Mouse (Mus musculus) limb, embryonic 15.5 days (tissue): ENCODE results near the gene Omt2a. TPM values are rescaled to one million over a fixed set of nuclear protein-coding genes. Genes with fewer than 3 reads are reported as not detected.
"Not testable (repeated sequence)": the region's sequence is repeated elsewhere in the genome, so short reads cannot be mapped to it uniquely, and the experiment has no call there.

Experiments
- ATAC-seq: fragments of 200-750 bp; cut with Nextera tagmentation; 2 replicates; pipeline ENCODE4 v1.8.0; 2017; ENCODE audit warnings: low read depth, moderate TSS enrichment; ENCODE audit not compliant: insufficient number of reproducible peaks, low FRiP score, low TSS enrichment
- H3K27ac ChIP-seq: fragments of 300-500 bp; sonication (generic); 2 replicates; pipeline ENCODE4 v1.5.1; 2015; ENCODE audit warnings: moderate library complexity, mild to moderate bottlenecking, inconsistent platforms
- H3K27me3 ChIP-seq: fragments of 300-500 bp; sonication (generic); 2 replicates; pipeline ENCODE4 v1.6.1; 2015; ENCODE audit warnings: inconsistent platforms
- H3K36me3 ChIP-seq: fragments of 300-500 bp; sonication (generic); 2 replicates; pipeline ENCODE4 v1.6.1; 2015; ENCODE audit warnings: inconsistent platforms
- H3K4me1 ChIP-seq: fragments of 300-500 bp; sonication (generic); 2 replicates; pipeline ENCODE4 v1.6.1; 2015; ENCODE audit warnings: inconsistent platforms
- H3K4me2 ChIP-seq: fragments of 300-500 bp; sonication (generic); 2 replicates; pipeline ENCODE4 v1.6.1; 2015; ENCODE audit warnings: mild to moderate bottlenecking, inconsistent platforms
- H3K4me3 ChIP-seq: fragments of 300-500 bp; sonication (generic); 2 replicates; pipeline ENCODE4 v1.5.1; 2015; ENCODE audit warnings: mild to moderate bottlenecking, inconsistent platforms
- H3K9ac ChIP-seq: fragments of 300-500 bp; sonication (generic); 2 replicates; pipeline ENCODE4 v1.6.1; 2015; ENCODE audit warnings: inconsistent platforms
- H3K9me3 ChIP-seq: fragments of 300-500 bp; sonication (generic); 2 replicates; pipeline ENCODE4 v1.6.1; 2016; ENCODE audit warnings: inconsistent platforms
- WGBS: fragments of 180-500 bp; shearing (Covaris S2); methylation state at CpG from one replicate; pipeline ENCODE4 v1.1.7; 2015; 5-methylcytosine and 5-hydroxymethylcytosine counted together
- polyA plus RNA-seq: library from polyadenylated mRNA; unstranded; fragments of >200 nt; fragmentation: Nextera tagmentation; extraction: Ambion mirVana; gene quantifications from 2 replicates; pipeline ENCODE4 v1.2.1, GENCODE M21; 2015

The Omt2a gene
- polyA plus RNA-seq = not detected in 2 replicates

GRCm38 (mm10) chr9:78314696-78315095 is at the start of gene Omt2a:
Gene Omt2a, minus strand, starts transcription at chr9:78314796.
- Histone ChIP-seq H3K9ac (no peak within 1 kb of the TSS), H3K36me3 (no peaks in the 10 kb centered on the region), H3K4me2 (no peak within 1 kb of the TSS), H3K27me3 (no peaks in the 10 kb centered on the region), H3K27ac (no peak within 1 kb of the TSS), H3K4me1 (no peaks in the 10 kb centered on the region), H3K9me3 (no peaks in the 10 kb centered on the region), H3K4me3 (no peak within 1 kb of the TSS)
- ATAC-seq = no peak
- 78% methylated on average over 2 of the region's 2 CpGs for WGBS

- no peaks in the 10 kb centered on the region for H3K27me3 ChIP-seq
- no peak for ATAC-seq
- WGBS = 49% methylated on average over 6 of the region's 6 CpGs
- H3K4me1 ChIP-seq = no peaks in the 10 kb centered on the region
- no peak overlapping the region for H3K9ac ChIP-seq
- no peak overlapping the region for H3K4me3 ChIP-seq
- no peak overlapping the region for H3K27ac ChIP-seq
- no peaks in the 10 kb centered on the region for H3K36me3 ChIP-seq
- no peak overlapping the region for H3K4me2 ChIP-seq
- no peaks in the 10 kb centered on the region for H3K9me3 ChIP-seq
Measured at GRCm38 (mm10) chr9:78363374-78363773, 48.8 kb upstream of the Omt2a start.

- no peaks in the 10 kb centered on the region for H3K36me3 ChIP-seq
- H3K27ac ChIP-seq = no peak overlapping the region
Measured at GRCm38 (mm10) chr9:78360484-78360872, 45.9 kb upstream of the Omt2a start.

GRCm38 (mm10) chr9:78359750-78360483 is 45.3 kb upstream of the Omt2a start:
- no peak overlapping the region for H3K9ac ChIP-seq
- H3K4me2 ChIP-seq = no peak overlapping the region
- H3K9me3 ChIP-seq = no peaks in the 10 kb centered on the region
- H3K4me3 ChIP-seq = no peak overlapping the region
- no peak overlapping the region for H3K27ac ChIP-seq
- H3K27me3 ChIP-seq = no peaks in the 10 kb centered on the region
- H3K4me1 ChIP-seq = no peaks in the 10 kb centered on the region
- 75% methylated on average over 6 of the region's 6 CpGs for WGBS
- ATAC-seq = no peak
- H3K36me3 ChIP-seq = no peaks in the 10 kb centered on the region

More at GRCm38 (mm10) chr9:78360484-78360872, 45.9 kb upstream of the Omt2a start:
- no peaks in the 10 kb centered on the region for H3K4me1 ChIP-seq
- no peak for ATAC-seq
- no peaks in the 10 kb centered on the region for H3K27me3 ChIP-seq
- no peak overlapping the region for H3K4me2 ChIP-seq
- no peaks in the 10 kb centered on the region for H3K9me3 ChIP-seq
- H3K9ac ChIP-seq = no peak overlapping the region
- no peak overlapping the region for H3K4me3 ChIP-seq
- 53% methylated on average over 2 of the region's 2 CpGs for WGBS

GRCm38 (mm10) chr9:78358053-78358452 is 43.5 kb upstream of the Omt2a start:
- Histone ChIP-seq H3K4me2 (no peak overlapping the region), H3K4me3 (no peak overlapping the region), H3K4me1 (no peaks in the 10 kb centered on the region), H3K9me3 (no peaks in the 10 kb centered on the region), H3K36me3 (no peaks in the 10 kb centered on the region), H3K9ac (no peak overlapping the region), H3K27ac (no peak overlapping the region), H3K27me3 (no peaks in the 10 kb centered on the region)
- 11% methylated on average over 9 of the region's 9 CpGs for WGBS
- 0 out of 2 replicates have a peak, but pooled peaks have one; percentile 30 for ATAC-seq

- no peaks in the 10 kb centered on the region for H3K27me3 ChIP-seq
- H3K4me1 ChIP-seq = no peaks in the 10 kb centered on the region
- H3K9me3 ChIP-seq = no peaks in the 10 kb centered on the region
- ATAC-seq = no peak
- no peak within 1 kb of the TSS for H3K27ac ChIP-seq
- no peak within 1 kb of the TSS for H3K9ac ChIP-seq
- WGBS = 86% methylated on average over 8 of the region's 8 CpGs
- H3K36me3 ChIP-seq = no peaks in the 10 kb centered on the region
- H3K4me3 ChIP-seq = no peak within 1 kb of the TSS
- no peak within 1 kb of the TSS for H3K4me2 ChIP-seq
Measured at GRCm38 (mm10) chr9:78355611-78356010, 41.0 kb upstream of the Omt2a start, which contains the start of gene Gsta2. Gene Gsta2, minus strand, starts transcription at chr9:78355788.

- Histone ChIP-seq H3K27me3 (no peaks in the 10 kb centered on the region), H3K4me3 (no peak overlapping the region), H3K27ac (no peak overlapping the region), H3K4me2 (no peak overlapping the region), H3K9ac (no peak overlapping the region), H3K4me1 (no peaks in the 10 kb centered on the region), H3K36me3 (no peaks in the 10 kb centered on the region), H3K9me3 (no peaks in the 10 kb centered on the region)
- ATAC-seq = no peak
- 69% methylated on average over 11 of the region's 11 CpGs for WGBS
Measured at GRCm38 (mm10) chr9:78354665-78355578, 40.3 kb upstream of the Omt2a start.

- 82% methylated on average over 6 of the region's 6 CpGs for WGBS
- Histone ChIP-seq H3K27me3 (no peaks in the 10 kb centered on the region), H3K36me3 (no peaks in the 10 kb centered on the region), H3K9ac (no peak overlapping the region), H3K27ac (no peak overlapping the region), H3K4me3 (no peak overlapping the region), H3K9me3 (no peaks in the 10 kb centered on the region), H3K4me1 (no peaks in the 10 kb centered on the region), H3K4me2 (no peak overlapping the region)
- ATAC-seq = no peak
Measured at GRCm38 (mm10) chr9:78351504-78352220, 37.1 kb upstream of the Omt2a start.

GRCm38 (mm10) chr9:78350007-78350406 is 35.4 kb upstream of the Omt2a start:
- H3K4me2 ChIP-seq, H3K4me3 ChIP-seq, H3K9ac ChIP-seq, H3K4me1 ChIP-seq, H3K27me3 ChIP-seq, H3K27ac ChIP-seq, H3K36me3 ChIP-seq, H3K9me3 ChIP-seq, ATAC-seq: not testable (repeated sequence)

- H3K4me3 ChIP-seq, H3K27me3 ChIP-seq, H3K9me3 ChIP-seq, H3K4me1 ChIP-seq, H3K4me2 ChIP-seq, H3K27ac ChIP-seq, ATAC-seq, H3K9ac ChIP-seq, H3K36me3 ChIP-seq: not testable (repeated sequence)
- WGBS = 73% methylated on average over 3 of the region's 3 CpGs
Measured at GRCm38 (mm10) chr9:78349141-78349540, 34.5 kb upstream of the Omt2a start.

GRCm38 (mm10) chr9:78348206-78349004 is 33.8 kb upstream of the Omt2a start:
- not testable (repeated sequence) for H3K4me1 ChIP-seq, H3K27me3 ChIP-seq, ATAC-seq

More at GRCm38 (mm10) chr9:78348206-78349004, 33.8 kb upstream of the Omt2a start:
- H3K27ac ChIP-seq, H3K9ac ChIP-seq, H3K4me2 ChIP-seq, H3K36me3 ChIP-seq, H3K9me3 ChIP-seq, H3K4me3 ChIP-seq: not testable (repeated sequence)
- 60% methylated on average over 6 of the region's 6 CpGs for WGBS
